Mouse (Mus musculus): ENCODE data around the gene Fanci.
A peak's percentile ranks its signal among the peaks of the same experiment; 100 is the strongest.

Gene Fanci

DNA sequence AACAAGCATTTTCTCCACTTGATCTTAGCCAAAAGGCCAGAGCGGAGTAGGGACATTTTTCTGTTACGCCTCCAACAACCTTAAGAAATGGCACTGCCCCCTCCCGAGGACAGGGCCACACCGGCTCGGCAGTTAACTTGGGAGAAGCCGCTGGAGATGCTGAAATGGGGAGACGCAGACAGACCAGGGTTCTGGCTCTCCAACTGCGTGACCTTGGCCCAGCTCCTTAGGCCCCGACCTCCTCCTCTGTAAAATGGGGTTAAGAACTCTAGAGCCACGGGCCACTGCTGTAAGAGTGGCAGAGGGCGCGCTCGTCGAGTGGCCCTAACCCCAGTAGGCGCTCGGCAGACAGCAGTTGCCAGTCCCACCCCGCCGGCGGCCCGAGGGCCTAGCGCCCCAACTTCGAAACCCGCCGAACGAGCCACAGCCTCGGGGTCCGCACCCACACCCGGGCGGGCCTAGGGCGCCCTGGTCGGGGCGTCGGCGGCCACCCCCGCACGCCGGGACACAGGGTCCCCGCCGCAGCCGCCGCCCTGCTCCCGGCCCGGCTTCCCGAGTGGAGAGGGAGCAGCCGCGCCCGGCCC lies 73.8 kb downstream of the Fanci start:
- DNase-seq = peak; percentile 58

GRCm38 (mm10) chr7:79466053-79466901 lies 74.5 kb downstream of the Fanci start, which contains the start of gene Polg:
Gene Polg, minus strand, starts transcription at chr7:79466362.
- peak; percentile 99 for DNase-seq

- DNase-seq = no peak
These were observed 76.2 kb downstream of the Fanci start for GRCm38 (mm10) chr7:79467951-79468350.

- no peak for DNase-seq
These were observed 77.3 kb downstream of the Fanci start for GRCm38 (mm10) chr7:79468994-79469393.

- no peak for DNase-seq
These were observed 78.0 kb downstream of the Fanci start for GRCm38 (mm10) chr7:79469766-79470165.

DNA sequence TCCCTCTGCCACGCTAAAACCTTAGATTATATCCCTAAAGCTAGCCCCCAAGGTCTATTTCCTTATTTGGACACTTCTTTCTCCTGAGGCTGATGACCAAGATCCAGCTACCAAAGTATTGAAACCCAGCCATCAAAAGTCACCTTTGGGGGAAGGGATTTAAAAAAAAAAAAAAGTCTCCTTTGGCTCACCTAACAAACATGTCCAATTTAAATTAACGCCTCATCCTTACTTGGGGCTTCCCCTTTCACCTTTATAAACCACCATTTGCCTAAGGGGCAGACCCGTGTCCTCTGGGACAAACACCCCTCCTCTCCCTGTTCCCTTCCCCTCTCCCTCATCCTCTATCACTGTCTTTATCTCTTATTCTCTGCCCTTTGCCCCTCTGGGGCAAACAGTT lies 79.0 kb downstream of the Fanci start:
- DNase-seq = no peak

DNA sequence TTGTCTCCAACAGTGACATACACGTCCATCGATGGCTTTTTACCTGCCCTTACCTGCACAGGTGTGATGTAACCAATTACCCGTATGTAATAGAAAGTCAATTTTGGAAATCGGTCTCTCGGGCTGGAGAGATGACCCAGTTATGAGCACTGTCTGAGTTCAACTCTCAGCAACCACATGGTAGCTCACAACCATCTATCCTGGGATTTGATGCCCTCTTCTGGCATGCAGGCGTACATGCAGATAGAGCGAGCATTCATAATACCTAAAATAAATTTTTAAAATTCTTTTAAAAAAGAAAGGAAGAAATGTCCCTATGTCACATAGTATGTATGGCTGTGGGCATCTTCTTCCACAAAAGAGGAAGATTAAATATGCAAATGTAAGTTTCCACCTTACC lies 79.7 kb downstream of the Fanci start:
- no peak for DNase-seq

DNA sequence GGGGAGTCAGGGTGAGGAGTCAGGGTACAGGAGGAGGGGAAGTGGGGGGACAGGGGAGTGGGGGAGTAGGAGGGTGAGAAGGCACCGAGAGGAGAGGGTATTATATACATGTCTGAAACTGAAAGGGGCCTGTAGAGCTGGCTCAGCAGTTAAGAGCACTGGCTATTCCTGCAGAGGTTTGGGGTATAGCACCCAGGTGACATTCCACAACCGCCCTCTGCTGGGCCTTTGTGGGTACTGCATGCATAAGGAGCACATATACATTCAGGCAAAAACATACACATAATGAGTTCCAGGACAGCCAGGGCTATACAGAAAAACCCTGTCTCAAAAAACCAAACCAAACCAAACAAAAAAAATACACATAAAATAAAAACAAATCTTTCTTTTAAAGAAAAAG lies 81.1 kb downstream of the Fanci start:
- no peak for DNase-seq

DNA sequence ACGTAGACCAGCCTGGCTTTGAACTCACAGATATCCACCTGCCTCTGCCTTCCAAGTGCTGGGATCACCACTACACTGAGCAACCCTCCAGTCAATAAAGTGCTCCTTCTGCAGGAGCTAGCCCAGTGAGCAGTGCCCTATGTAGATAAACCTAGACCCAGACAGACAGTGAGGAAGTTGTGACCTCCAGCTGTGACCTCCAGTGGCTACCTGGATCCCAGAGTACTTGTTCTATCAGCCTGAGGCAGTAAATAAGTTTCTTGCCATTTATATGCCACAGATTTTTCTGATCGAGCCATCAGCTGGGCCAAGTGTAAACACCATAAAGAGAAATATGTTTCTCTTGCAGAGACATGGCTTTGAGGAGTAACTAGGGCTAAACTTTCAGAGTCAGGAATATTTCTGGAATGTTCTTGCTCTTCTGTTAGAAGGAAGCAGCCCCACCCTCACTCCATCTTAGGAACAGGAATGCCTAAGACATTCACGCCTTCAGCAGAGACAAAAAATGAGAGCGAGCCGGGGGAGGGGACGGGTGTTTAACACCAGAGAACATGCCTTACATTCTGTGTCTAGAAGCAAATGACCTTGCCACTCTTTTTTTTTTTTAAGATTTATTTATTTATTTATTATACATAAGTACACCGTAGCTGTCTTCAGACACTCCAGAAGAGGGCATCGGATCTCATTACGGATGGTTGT lies 81.9 kb downstream of the Fanci start:
- peak; percentile 42 for DNase-seq

GRCm38 (mm10) chr7:79474831-79475399 lies 83.2 kb downstream of the Fanci start:
- no peak for DNase-seq

DNA sequence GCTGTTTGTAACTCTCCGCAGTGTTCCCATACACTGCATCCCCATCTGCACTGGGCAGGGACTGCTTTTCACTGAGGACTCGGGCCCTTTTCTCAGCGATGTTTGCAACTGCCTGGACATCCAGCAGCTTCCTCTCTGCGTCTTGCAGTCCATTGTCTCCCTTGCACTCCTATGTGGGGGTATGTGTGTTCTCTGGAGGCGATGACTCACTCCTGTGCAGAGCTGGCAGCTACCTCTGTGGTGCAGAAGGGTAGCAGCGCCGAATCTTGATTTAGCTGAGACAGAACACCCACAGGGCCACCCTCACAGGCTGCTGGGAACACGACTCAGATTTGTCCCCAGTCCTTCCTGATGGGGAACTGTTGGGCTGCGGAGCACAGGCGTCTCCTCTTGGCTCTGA lies 94.8 kb downstream of the Fanci start:
- DNase-seq = no peak

DNA sequence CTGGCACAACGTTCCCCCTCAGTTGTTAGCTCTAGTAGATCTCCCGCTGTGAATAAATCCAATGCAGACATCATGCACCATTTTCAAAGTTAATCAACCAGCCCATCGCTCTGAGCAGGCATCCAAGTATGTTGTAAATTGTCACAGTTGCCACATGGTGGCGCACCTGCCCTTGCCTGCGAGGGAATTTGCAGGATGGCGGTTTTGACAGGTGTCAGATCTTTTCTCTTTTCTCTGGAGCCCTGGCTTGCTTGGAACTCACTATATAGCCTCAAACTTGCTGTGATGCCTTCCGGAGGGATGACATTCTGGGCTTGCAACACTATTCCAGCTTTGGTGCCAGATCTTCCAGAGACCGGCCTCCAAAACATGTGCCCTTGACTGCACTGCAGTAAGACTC lies 102.2 kb downstream of the Fanci start:
- peak; percentile 34 for DNase-seq

DNA sequence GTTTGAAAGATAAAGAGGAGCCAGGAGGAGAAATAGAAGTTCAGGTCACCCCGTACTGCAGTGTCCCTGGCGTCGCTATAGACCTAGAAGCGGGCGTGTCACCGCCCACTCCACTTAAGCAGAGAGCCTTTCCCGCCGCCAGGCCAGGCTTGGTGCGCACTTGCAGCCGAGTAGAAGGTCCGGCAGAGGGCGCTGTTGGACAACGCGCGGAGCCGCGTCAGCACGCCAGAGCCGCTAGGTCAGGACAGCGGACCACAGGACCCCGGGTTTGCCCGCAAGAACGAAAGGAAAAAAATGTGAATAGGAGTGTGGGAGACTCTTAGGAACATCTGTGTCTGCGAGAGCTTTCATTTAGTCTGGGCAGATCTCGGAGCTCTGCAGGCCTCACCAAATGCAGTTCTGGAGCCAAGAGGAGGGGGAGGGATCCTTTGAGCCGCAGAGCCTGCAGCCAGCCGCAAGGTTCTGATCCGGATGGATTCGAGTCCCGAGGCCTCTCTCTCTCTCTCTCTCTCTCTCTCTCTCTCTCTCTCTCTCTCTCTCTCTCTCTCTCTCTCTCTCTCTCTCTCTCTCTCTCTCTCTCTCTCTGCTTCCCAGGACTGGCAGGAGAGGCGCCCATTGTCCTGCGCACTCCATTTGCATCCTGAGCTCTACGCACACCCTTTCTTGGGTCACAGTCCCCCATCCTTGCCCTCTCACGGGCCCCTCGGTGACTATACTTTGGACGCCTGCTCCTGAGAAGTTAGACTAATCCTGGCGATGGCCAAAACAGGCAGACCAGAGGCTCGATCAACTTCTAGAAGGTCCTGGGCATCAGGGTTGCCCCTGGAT lies 104.5 kb downstream of the Fanci start:
- DNase-seq = peak; percentile 86

DNA sequence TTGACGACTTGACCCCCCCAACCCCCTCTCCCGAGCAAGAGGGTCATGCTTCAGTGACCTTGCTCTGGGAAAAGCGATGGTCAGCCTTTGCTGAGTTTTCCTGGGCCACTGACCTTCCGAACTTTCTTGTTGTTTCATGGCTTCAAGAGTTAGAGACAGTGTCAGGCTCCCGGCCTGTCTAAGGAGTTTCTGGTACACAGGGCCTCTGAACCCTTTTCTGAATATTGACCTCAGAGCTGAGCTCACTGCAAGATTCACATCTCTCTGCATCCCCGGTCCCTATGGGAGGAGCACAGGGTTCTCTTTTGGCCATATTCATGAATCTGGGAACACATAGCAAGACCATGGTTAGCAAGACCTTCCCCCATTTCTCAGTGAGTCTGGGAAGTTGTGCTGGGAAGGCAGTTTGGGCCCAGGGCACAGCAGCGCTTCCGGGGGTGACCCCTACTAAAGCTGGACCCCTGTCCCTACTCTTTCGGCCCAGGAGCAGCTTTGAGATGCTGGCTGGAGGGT lies 105.1 kb downstream of the Fanci start:
- no peak for DNase-seq

DNA sequence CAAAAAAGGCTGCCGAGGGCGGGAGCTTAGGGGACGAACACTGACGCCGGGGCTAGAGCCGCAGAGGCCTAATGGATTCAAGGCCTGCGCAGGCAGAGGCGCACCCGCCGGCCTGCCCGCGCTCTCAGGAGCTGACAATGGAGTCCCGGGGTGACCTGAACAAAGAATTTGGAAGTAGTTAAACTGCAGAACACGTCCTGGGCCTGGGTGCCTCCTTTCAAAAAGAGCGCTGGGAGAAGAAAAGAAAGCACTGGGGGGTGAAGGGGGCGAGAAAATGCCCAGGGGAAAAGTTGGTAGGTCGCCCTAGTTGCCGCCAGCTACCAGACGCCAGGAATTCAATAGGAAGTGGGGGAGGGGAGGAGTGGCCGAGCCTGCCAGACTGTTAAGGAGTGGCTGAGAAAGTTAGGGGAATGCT lies 106.0 kb downstream of the Fanci start:
- DNase-seq = no peak

DNA sequence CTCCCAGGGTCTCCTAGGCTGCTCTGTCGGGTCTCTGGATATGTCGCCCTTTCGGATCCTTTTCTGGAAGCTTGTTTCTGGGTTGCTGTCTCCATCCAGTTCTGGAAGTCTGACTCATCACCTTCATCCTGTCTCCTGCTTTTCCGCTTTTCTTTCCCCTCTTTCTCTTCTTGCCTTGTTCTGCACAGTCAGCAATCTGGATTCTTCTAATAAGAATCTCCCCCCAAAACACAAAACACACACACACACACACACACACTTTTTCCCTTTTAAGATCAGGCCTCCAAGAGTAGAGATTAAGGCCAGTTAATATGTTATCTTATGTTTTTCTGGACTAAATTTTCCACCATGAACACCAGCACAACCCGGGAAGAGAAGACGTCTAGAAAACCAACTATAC lies 106.6 kb downstream of the Fanci start:
- DNase-seq = no peak

- peak; percentile 32 for DNase-seq
These were observed 107.4 kb downstream of the Fanci start for GRCm38 (mm10) chr7:79498965-79499595.

All from lung, postnatal 36 days (tissue).